Mouse (Mus musculus) megakaryocyte, embryonic 14.5 days (primary cell): ENCODE results near the gene Nsun6.

Experiments
- FLI1 ChIP-seq: IDR thresholded peaks from 2 replicates; pipeline ENCODE4 v1.6.1; 2012; ENCODE audit warnings: low read length, inconsistent platforms, mixed read lengths
- GATA1 ChIP-seq: IDR thresholded peaks from 3 replicates; pipeline ENCODE4 v1.6.1; 2012; ENCODE audit warnings: mixed read lengths, low read length, inconsistent platforms, borderline replicate concordance

GRCm38 (mm10) chr2:15087308-15087707 is 32.4 kb upstream of the Nsun6 start:
- no peak for TF ChIP-seq GATA1
- no peak for TF ChIP-seq FLI1
